Mouse (Mus musculus): ENCODE data around the gene Riok1. TPM values are rescaled to one million over a fixed set of nuclear protein-coding genes. Genes with fewer than 3 reads are reported as not detected.

The Riok1 gene
- polyA plus RNA-seq, 1 experiment = 11.8 TPM

DNA sequence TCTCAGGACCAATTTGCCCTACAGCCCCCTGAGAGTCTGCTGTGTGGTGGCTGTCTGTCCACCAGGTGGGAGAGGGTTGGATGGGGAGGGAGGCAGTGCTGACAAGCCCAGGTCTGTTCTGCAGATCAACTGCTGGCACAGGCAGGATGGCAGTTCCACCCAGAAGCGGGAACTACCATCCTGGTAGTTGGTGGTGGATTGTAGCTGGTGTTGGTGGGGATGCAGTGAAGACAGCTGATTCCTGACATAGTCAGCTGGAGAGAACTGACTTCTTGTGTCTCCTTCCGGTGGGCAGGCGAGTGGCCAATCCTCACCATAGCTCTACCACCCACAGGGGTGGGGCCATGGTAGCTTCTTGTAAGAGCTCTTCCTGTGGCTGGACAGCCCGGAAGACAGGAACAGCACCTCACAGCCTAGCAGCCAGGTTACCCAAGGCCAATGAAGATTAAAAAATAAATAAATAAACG lies 26.3 kb upstream of the Riok1 start:
- no peaks in the 10 kb centered on the region for H3K79me2 ChIP-seq (ENCODE audit: control insufficient read depth, insufficient read depth)
- H3K4me3 ChIP-seq (ENCODE audit: insufficient read depth, poor library complexity, severe bottlenecking) = no peak overlapping the region
- no peaks in the 10 kb centered on the region for H3K36me3 ChIP-seq (ENCODE audit: control insufficient read depth, insufficient read depth)
- no peaks in the 10 kb centered on the region for H3K27me3 ChIP-seq (ENCODE audit: control insufficient read depth, insufficient read depth, insufficient read length)
- no peaks in the 10 kb centered on the region for H3K79me3 ChIP-seq (ENCODE audit: low read depth)
- TF ChIP-seq USF1 (IDR thresholded peaks at IDR 0.05; ENCODE audit: low read depth) (no peak), CEBPB (IDR thresholded peaks at IDR 0.05; ENCODE audit: low read depth) (no peak), CTCF (IDR thresholded peaks at IDR 0.05; ENCODE audit: control insufficient read depth, insufficient read depth, insufficient read length) (no peak), FOSL1 (IDR thresholded peaks at IDR 0.05; ENCODE audit: insufficient read depth, low read length, poor library complexity, severe bottlenecking) (no peak), MYOD1 (IDR thresholded peaks at IDR 0.05; ENCODE audit: control insufficient read depth, insufficient read length, low read depth) (no peak), MAX (IDR thresholded peaks at IDR 0.05) (no peak), MYOG (IDR thresholded peaks at IDR 0.05; ENCODE audit: control insufficient read depth, extremely low read depth, insufficient read length) (no peak)
- no peak overlapping the region for H3ac ChIP-seq (ENCODE audit: control insufficient read depth, insufficient read length, low read depth)

- no peaks in the 10 kb centered on the region for H3K36me3 ChIP-seq (ENCODE audit: control insufficient read depth, insufficient read depth)
- H3K79me3 ChIP-seq (ENCODE audit: low read depth) = no peaks in the 10 kb centered on the region
- H3ac ChIP-seq (ENCODE audit: control insufficient read depth, insufficient read length, low read depth) = no peak overlapping the region
- H3K4me3 ChIP-seq (ENCODE audit: insufficient read depth, poor library complexity, severe bottlenecking) = no peak overlapping the region
- TF ChIP-seq MYOD1 (IDR thresholded peaks at IDR 0.05; ENCODE audit: control insufficient read depth, insufficient read length, low read depth) (no peak), USF1 (IDR thresholded peaks at IDR 0.05; ENCODE audit: low read depth) (no peak), CEBPB (IDR thresholded peaks at IDR 0.05; ENCODE audit: low read depth) (no peak), FOSL1 (IDR thresholded peaks at IDR 0.05; ENCODE audit: insufficient read depth, low read length, poor library complexity, severe bottlenecking) (no peak), CTCF (IDR thresholded peaks at IDR 0.05; ENCODE audit: control insufficient read depth, insufficient read depth, insufficient read length) (no peak), MAX (IDR thresholded peaks at IDR 0.05) (no peak), MYOG (IDR thresholded peaks at IDR 0.05; ENCODE audit: control insufficient read depth, extremely low read depth, insufficient read length) (no peak)
- no peaks in the 10 kb centered on the region for H3K27me3 ChIP-seq (ENCODE audit: control insufficient read depth, insufficient read depth, insufficient read length)
- no peaks in the 10 kb centered on the region for H3K79me2 ChIP-seq (ENCODE audit: control insufficient read depth, insufficient read depth)
Measured at GRCm38 (mm10) chr13:38012436-38012835, 24.4 kb upstream of the Riok1 start.

GRCm38 (mm10) chr13:38015591-38015990 lies 21.2 kb upstream of the Riok1 start:
- TF ChIP-seq USF1 (IDR thresholded peaks at IDR 0.05; ENCODE audit: low read depth) (no peak), CTCF (IDR thresholded peaks at IDR 0.05; ENCODE audit: control insufficient read depth, insufficient read depth, insufficient read length) (no peak), FOSL1 (IDR thresholded peaks at IDR 0.05; ENCODE audit: insufficient read depth, low read length, poor library complexity, severe bottlenecking) (no peak), MYOD1 (IDR thresholded peaks at IDR 0.05; ENCODE audit: control insufficient read depth, insufficient read length, low read depth) (no peak), MYOG (IDR thresholded peaks at IDR 0.05; ENCODE audit: control insufficient read depth, extremely low read depth, insufficient read length) (no peak), MAX (IDR thresholded peaks at IDR 0.05) (no peak), CEBPB (IDR thresholded peaks at IDR 0.05; ENCODE audit: low read depth) (no peak)
- Histone ChIP-seq H3K79me2 (ENCODE audit: control insufficient read depth, insufficient read depth) (no peaks in the 10 kb centered on the region), H3K79me3 (ENCODE audit: low read depth) (no peaks in the 10 kb centered on the region), H3K4me3 (ENCODE audit: insufficient read depth, poor library complexity, severe bottlenecking) (no peak overlapping the region), H3K27me3 (ENCODE audit: control insufficient read depth, insufficient read depth, insufficient read length) (no peaks in the 10 kb centered on the region), H3ac (ENCODE audit: control insufficient read depth, insufficient read length, low read depth) (no peak overlapping the region), H3K36me3 (ENCODE audit: control insufficient read depth, insufficient read depth) (no peaks in the 10 kb centered on the region)

- no peak overlapping the region for H3K4me3 ChIP-seq (ENCODE audit: insufficient read depth, poor library complexity, severe bottlenecking)
- no peak for TF ChIP-seq CEBPB (IDR thresholded peaks at IDR 0.05; ENCODE audit: low read depth)
- TF ChIP-seq FOSL1 (IDR thresholded peaks at IDR 0.05; ENCODE audit: insufficient read depth, low read length, poor library complexity, severe bottlenecking) = no peak
- no peak for TF ChIP-seq USF1 (IDR thresholded peaks at IDR 0.05; ENCODE audit: low read depth)
- TF ChIP-seq CTCF (IDR thresholded peaks at IDR 0.05; ENCODE audit: control insufficient read depth, insufficient read depth, insufficient read length) = no peak
- no peak for TF ChIP-seq MYOG (IDR thresholded peaks at IDR 0.05; ENCODE audit: control insufficient read depth, extremely low read depth, insufficient read length)
- no peak for TF ChIP-seq MYOD1 (IDR thresholded peaks at IDR 0.05; ENCODE audit: control insufficient read depth, insufficient read length, low read depth)
- no peak for TF ChIP-seq MAX (IDR thresholded peaks at IDR 0.05)
- H3K27me3 ChIP-seq (ENCODE audit: control insufficient read depth, insufficient read depth, insufficient read length) = no peaks in the 10 kb centered on the region
- H3ac ChIP-seq (ENCODE audit: control insufficient read depth, insufficient read length, low read depth) = no peak overlapping the region
- H3K79me3 ChIP-seq (ENCODE audit: low read depth) = no peaks in the 10 kb centered on the region
- H3K79me2 ChIP-seq (ENCODE audit: control insufficient read depth, insufficient read depth) = no peaks in the 10 kb centered on the region
- no peaks in the 10 kb centered on the region for H3K36me3 ChIP-seq (ENCODE audit: control insufficient read depth, insufficient read depth)
Measured at GRCm38 (mm10) chr13:38018791-38019190, 18.0 kb upstream of the Riok1 start.

GRCm38 (mm10) chr13:38025874-38026273 lies 10.9 kb upstream of the Riok1 start:
- Histone ChIP-seq H3K27me3 (ENCODE audit: control insufficient read depth, insufficient read depth, insufficient read length) (no peaks in the 10 kb centered on the region), H3K36me3 (ENCODE audit: control insufficient read depth, insufficient read depth) (no peaks in the 10 kb centered on the region), H3K4me3 (ENCODE audit: insufficient read depth, poor library complexity, severe bottlenecking) (no peak overlapping the region), H3K79me2 (ENCODE audit: control insufficient read depth, insufficient read depth) (no peaks in the 10 kb centered on the region), H3ac (ENCODE audit: control insufficient read depth, insufficient read length, low read depth) (no peak overlapping the region), H3K79me3 (ENCODE audit: low read depth) (no peaks in the 10 kb centered on the region)
- TF ChIP-seq MAX (IDR thresholded peaks at IDR 0.05) (no peak), MYOD1 (IDR thresholded peaks at IDR 0.05; ENCODE audit: control insufficient read depth, insufficient read length, low read depth) (no peak), CEBPB (IDR thresholded peaks at IDR 0.05; ENCODE audit: low read depth) (no peak), FOSL1 (IDR thresholded peaks at IDR 0.05; ENCODE audit: insufficient read depth, low read length, poor library complexity, severe bottlenecking) (no peak), USF1 (IDR thresholded peaks at IDR 0.05; ENCODE audit: low read depth) (no peak), MYOG (IDR thresholded peaks at IDR 0.05; ENCODE audit: control insufficient read depth, extremely low read depth, insufficient read length) (no peak), CTCF (IDR thresholded peaks at IDR 0.05; ENCODE audit: control insufficient read depth, insufficient read depth, insufficient read length) (no peak)
